Mouse (Mus musculus) stomach, postnatal 0 days (tissue): Measurements from ENCODE around the gene Tmem119.

ENCODE experiments used
- CTCF ChIP-seq: IDR thresholded peaks from 2 replicates; pipeline ENCODE4 v1.5.1; 2016; ENCODE audit warnings: antibody characterized with exemption, low read depth, mild to moderate bottlenecking, moderate library complexity
- EP300 ChIP-seq: optimal IDR thresholded peaks from 2 replicates; pipeline ENCODE3; 2016; ENCODE audit warnings: antibody characterized with exemption

DNA sequence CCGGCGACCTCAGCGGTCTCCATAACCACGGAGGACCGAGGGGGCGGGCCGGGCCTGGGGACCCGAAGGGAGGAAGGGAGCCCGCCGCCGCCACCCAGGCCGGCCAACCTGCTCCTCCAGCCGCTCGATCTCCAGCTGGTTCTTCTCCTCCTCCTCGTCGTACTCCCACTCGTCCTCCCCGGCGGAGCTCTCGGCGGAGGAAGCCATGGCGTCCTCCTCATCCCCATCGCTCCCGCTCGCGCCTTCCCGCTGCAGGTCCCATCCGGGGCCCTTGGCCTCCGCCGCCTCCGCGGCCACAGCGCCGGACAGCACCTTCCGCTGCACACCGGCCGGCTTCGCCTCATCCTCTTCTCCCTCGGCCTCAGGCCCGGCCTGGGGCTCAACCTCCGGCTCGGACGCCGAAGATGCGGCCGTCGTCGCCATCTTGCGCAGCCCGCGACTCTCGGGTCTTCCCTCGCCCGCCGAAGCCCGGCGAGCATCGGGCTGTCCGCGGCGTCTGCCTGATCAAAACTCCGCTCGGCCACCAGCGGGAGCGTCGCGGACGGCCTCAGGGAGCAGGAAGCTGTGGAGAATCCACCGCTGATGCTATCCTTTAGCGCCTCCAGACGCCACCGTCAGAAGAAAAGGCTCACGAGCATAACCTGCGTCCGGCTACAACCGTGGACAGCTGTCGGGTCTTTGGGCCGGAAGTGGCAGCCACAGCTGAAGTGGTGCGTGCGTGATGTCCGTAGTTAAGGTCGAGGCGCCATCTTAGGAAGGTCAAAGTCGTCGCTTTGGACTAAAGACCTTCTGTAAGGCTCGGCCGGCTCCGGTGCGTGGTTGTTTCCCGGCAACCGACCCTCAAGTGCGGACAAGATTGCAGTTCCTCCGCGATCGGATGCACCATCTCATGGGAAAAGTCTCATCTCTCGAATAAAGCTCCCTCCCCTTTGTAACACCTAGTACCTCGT is 28.8 kb downstream of the Tmem119 start:
- TF ChIP-seq CTCF (no peak), EP300 (peak; percentile 93)
